Mouse (Mus musculus): ENCODE measurements around the gene Six5.

GRCm38 (mm10) chr7:19057405-19057804, 37.0 kb upstream of the Six5 start:
- TF ChIP-seq POLR2A (IDR thresholded peaks at IDR 0.05; ENCODE audit: low read depth, low read length) (no peak), CTCF (IDR thresholded peaks at IDR 0.05; ENCODE audit: extremely low read depth, insufficient read depth, insufficient read length, insufficient replicate concordance) (no peak)

Measured in spleen, adult 2 months (tissue).